In the genomic region with DNA sequence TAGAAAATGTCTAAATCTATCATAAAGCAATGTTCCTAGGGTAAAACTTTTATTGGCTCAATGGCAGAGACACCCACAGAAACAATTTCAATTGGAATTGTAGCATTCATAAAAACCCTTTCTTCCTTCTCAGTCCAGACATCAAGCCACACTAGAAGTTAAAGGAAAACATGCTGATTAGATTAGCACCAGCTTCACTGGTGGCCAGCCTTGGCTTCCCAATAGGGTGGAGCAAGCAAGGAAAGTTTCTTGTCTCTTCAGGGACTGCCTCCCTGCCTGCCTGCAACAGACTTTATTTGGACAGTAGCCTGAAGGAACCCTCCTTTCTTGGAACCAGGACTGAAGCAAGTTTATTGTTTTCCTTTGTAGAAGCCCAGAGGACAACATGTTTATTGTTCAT, we compare ENCODE assay signal across 27 mouse cellular contexts.
DNase-seq lines count a peak whose midpoint lies in the region; ATAC-seq and TF ChIP-seq lines count a peak whose summit lies in the region.
"Had no signal": no experiment of that assay in that cellular context is flagged by ENCODE, and none has a peak within 500 bp of the region (broad histone marks: within the 10 kb centered on the region; RNA-seq: fewer than 3 reads in every experiment).

No protein-coding gene starts in this region.

- no peak for ATAC-seq in lung, embryonic 14.5 days (ENCODE audit: insufficient read depth)
- peak; percentile 66 for ATAC-seq in common myeloid progenitor, adult 5-6 weeks (replicated peaks; ENCODE audit: low read depth, poor library complexity, severe bottlenecking)
- ATAC-seq in limb, embryonic 15.5 days (ENCODE audit: insufficient number of reproducible peaks, low FRiP score, low TSS enrichment, low read depth) = peak; percentile 71
- no peak for ATAC-seq in forebrain, embryonic 16.5 days
- ATAC-seq in heart, embryonic 11.5 days (replicated peaks; ENCODE audit: insufficient number of reproducible peaks, low FRiP score, low TSS enrichment) = no peak
- ATAC-seq: forebrain, embryonic 14.5 days; hindbrain, embryonic 16.5 days; Patski had no signal

- H3K36me3 ChIP-seq in lung, embryonic 14.5 days (ENCODE audit: insufficient read depth) = no peaks in the 10 kb centered on the region
- H3K36me3 ChIP-seq in limb, embryonic 15.5 days = no peaks in the 10 kb centered on the region
- H3K36me3 ChIP-seq in forebrain, embryonic 16.5 days (ENCODE audit: control insufficient read depth, insufficient read depth) = no peaks in the 10 kb centered on the region
- H3K36me3 ChIP-seq in heart, embryonic 11.5 days (ENCODE audit: control insufficient read depth, insufficient read depth, low read length) = no peaks in the 10 kb centered on the region
- H3K36me3 ChIP-seq: embryonic facial prominence, embryonic 13.5 days; G1E; heart, embryonic 12.5 days; heart, embryonic 15.5 days; hindbrain, embryonic 10.5 days; hindbrain, embryonic 13.5 days had no signal

- H3K9me3 ChIP-seq in lung, embryonic 14.5 days (ENCODE audit: low read depth, low read length) = no peaks in the 10 kb centered on the region
- no peaks in the 10 kb centered on the region for H3K9me3 ChIP-seq in limb, embryonic 15.5 days
- no peaks in the 10 kb centered on the region for H3K9me3 ChIP-seq in forebrain, embryonic 16.5 days (ENCODE audit: control insufficient read depth, low read length)
- no peaks in the 10 kb centered on the region for H3K9me3 ChIP-seq in heart, embryonic 11.5 days (replicated peaks; ENCODE audit: control insufficient read depth, low read length)
- H3K9me3 ChIP-seq: embryonic facial prominence, embryonic 13.5 days; G1E; heart, embryonic 12.5 days; heart, embryonic 15.5 days; hindbrain, embryonic 10.5 days; hindbrain, embryonic 13.5 days had no signal

- no peak overlapping the region for H3K27ac ChIP-seq in lung, embryonic 14.5 days (ENCODE audit: low read depth)
- H3K27ac ChIP-seq in limb, embryonic 15.5 days = no peak overlapping the region; the same call in 1 of the 2 replicates
- H3K27ac ChIP-seq in forebrain, embryonic 16.5 days (ENCODE audit: low read length) = no peak overlapping the region
- H3K27ac ChIP-seq in heart, embryonic 11.5 days (ENCODE audit: low read depth, low read length) = no peak overlapping the region
- H3K27ac ChIP-seq: embryonic facial prominence, embryonic 13.5 days; heart, embryonic 15.5 days; hindbrain, embryonic 10.5 days; hindbrain, embryonic 13.5 days had no signal

- H3K4me2 ChIP-seq in lung, embryonic 14.5 days = no peak overlapping the region
- H3K4me2 ChIP-seq in limb, embryonic 15.5 days = no peak overlapping the region
- no peak overlapping the region for H3K4me2 ChIP-seq in forebrain, embryonic 16.5 days (ENCODE audit: low read length)
- no peak overlapping the region for H3K4me2 ChIP-seq in heart, embryonic 11.5 days
- H3K4me2 ChIP-seq: embryonic facial prominence, embryonic 13.5 days; heart, embryonic 12.5 days; heart, embryonic 15.5 days; hindbrain, embryonic 13.5 days had no signal

- H3K4me3 ChIP-seq in lung, embryonic 14.5 days (ENCODE audit: low read depth, low read length) = no peak overlapping the region
- H3K4me3 ChIP-seq in limb, embryonic 15.5 days = no peak overlapping the region
- H3K4me3 ChIP-seq in forebrain, embryonic 16.5 days (replicated peaks; ENCODE audit: low read length) = no peak overlapping the region
- H3K4me3 ChIP-seq in heart, embryonic 11.5 days (ENCODE audit: low read depth, low read length) = no peak overlapping the region
- H3K4me3 ChIP-seq: embryonic facial prominence, embryonic 13.5 days; heart, embryonic 12.5 days; heart, embryonic 15.5 days; hindbrain, embryonic 10.5 days; hindbrain, embryonic 13.5 days had no signal

- H3K9ac ChIP-seq in lung, embryonic 14.5 days = no peak overlapping the region
- H3K9ac ChIP-seq in limb, embryonic 15.5 days = no peak overlapping the region
- H3K9ac ChIP-seq in forebrain, embryonic 16.5 days (replicated peaks; ENCODE audit: low read depth, low read length) = no peak overlapping the region
- H3K9ac ChIP-seq in heart, embryonic 11.5 days (ENCODE audit: low read depth, low read length) = no peak overlapping the region
- H3K9ac ChIP-seq: embryonic facial prominence, embryonic 13.5 days; heart, embryonic 12.5 days; heart, embryonic 15.5 days; hindbrain, embryonic 13.5 days had no signal

- DNase-seq in gastrocnemius, postnatal 25 days = peak; percentile 6
- no peak for DNase-seq in gastrocnemius, postnatal 4 days (ENCODE audit: low spot score in 2 of 2)
- peak; percentile 6 for DNase-seq in lung, embryonic 14.5 days
- DNase-seq in lung, postnatal 4 days = no peak
- DNase-seq: adrenal gland, postnatal 10 days; adrenal gland, postnatal 36 days; B cell, adult 2 months; cerebellum, adult 18-20 months; cerebellum, adult 9-10 months; cerebellum, postnatal 14 days; gastrocnemius, postnatal 36 days; heart, adult 11 months; heart, postnatal 10 days had no signal

- H3K27me3 ChIP-seq in lung, embryonic 14.5 days (ENCODE audit: insufficient read depth, low read length) = no peaks in the 10 kb centered on the region
- H3K27me3 ChIP-seq in limb, embryonic 15.5 days = no peaks in the 10 kb centered on the region
- H3K27me3 ChIP-seq in forebrain, embryonic 16.5 days (replicated peaks; ENCODE audit: control insufficient read depth, insufficient read depth, low read length) = no peaks in the 10 kb centered on the region
- no peaks in the 10 kb centered on the region for H3K27me3 ChIP-seq in heart, embryonic 11.5 days (ENCODE audit: control insufficient read depth, insufficient read depth, low read length)
- H3K27me3 ChIP-seq: CH12.LX; embryonic facial prominence, embryonic 13.5 days; heart, embryonic 12.5 days; heart, embryonic 15.5 days; hindbrain, embryonic 13.5 days; Patski had no signal

- TF ChIP-seq CTCF in lung, embryonic 14.5 days (IDR thresholded peaks at IDR 0.05; ENCODE audit: low read depth) = no peak

- no peaks in the 10 kb centered on the region for H3K4me1 ChIP-seq in lung, embryonic 14.5 days (ENCODE audit: insufficient read depth)
- H3K4me1 ChIP-seq in limb, embryonic 15.5 days = no peaks in the 10 kb centered on the region
- no peaks in the 10 kb centered on the region for H3K4me1 ChIP-seq in forebrain, embryonic 16.5 days (replicated peaks; ENCODE audit: control insufficient read depth, insufficient read depth, low read length)
- H3K4me1 ChIP-seq in heart, embryonic 11.5 days (ENCODE audit: control insufficient read depth, insufficient read depth, low read length) = no peaks in the 10 kb centered on the region
- H3K4me1 ChIP-seq: embryonic facial prominence, embryonic 13.5 days; heart, embryonic 12.5 days; heart, embryonic 15.5 days; hindbrain, embryonic 10.5 days; hindbrain, embryonic 13.5 days had no signal

Comparison
In these comparisons a context has a peak if more than half of its experiments do, and no peak if none do; other contexts are left out.
1. DNase-seq: peak in gastrocnemius, postnatal 25 days (single experiment) and lung, embryonic 14.5 days (single experiment); none in gastrocnemius, postnatal 4 days (0 of 2) and lung, postnatal 4 days (0 of 2).
2. ATAC-seq: peak in common myeloid progenitor, adult 5-6 weeks (single experiment) and limb, embryonic 15.5 days (single experiment); none in lung, embryonic 14.5 days (single experiment), forebrain, embryonic 16.5 days (single experiment) and heart, embryonic 11.5 days (single experiment).